Mouse (Mus musculus) cerebellum, adult (tissue): Measurements from ENCODE around the gene Chrnd.
A peak's percentile ranks its signal among the peaks of the same experiment; 100 is the strongest.

Source experiments
- ATAC-seq: cut with Nextera tagmentation; 2 replicates; pipeline ENCODE4 v1.9.2; 2017; ENCODE audit warnings: mild to moderate bottlenecking, moderate library complexity, mixed read lengths; ENCODE audit not compliant: insufficient number of reproducible peaks, low FRiP score, low TSS enrichment

The Chrnd gene

DNA sequence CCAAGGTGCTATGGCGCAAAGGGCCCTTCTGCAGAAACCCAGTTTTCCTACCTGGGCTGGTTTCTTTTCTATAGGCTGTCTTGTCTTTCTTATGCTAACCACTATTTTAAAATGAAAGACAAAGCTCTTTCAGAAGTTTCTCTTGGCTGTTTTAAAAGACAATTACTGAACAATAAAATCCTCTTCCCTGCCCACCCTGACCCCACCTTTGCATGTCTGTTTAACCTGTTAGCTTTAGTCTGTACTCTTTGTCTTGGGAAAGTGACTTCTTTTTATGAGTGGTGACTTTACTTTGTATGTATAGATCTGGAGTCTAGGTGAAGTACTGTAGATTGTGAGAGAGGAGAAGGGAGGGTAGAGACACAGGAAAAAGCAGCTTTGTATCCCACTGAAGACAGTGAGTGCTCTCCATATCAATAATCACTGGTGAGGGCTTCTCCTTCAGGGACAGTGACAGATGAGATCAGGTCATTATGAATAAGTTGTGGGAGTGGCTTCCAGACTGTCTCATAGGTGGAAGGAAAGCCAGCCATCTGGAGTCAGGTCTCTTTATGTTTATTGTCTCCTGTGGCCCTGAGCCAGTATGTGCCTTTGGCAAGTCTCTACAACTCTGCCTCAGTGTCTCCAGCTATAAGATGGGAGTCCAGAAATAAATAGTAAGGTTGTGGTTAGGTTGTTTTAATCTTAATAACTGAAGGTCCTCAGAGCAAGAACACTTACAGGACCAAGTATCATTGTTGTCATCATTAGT is 36.2 kb downstream of the Chrnd start:
- ATAC-seq: no peak

DNA sequence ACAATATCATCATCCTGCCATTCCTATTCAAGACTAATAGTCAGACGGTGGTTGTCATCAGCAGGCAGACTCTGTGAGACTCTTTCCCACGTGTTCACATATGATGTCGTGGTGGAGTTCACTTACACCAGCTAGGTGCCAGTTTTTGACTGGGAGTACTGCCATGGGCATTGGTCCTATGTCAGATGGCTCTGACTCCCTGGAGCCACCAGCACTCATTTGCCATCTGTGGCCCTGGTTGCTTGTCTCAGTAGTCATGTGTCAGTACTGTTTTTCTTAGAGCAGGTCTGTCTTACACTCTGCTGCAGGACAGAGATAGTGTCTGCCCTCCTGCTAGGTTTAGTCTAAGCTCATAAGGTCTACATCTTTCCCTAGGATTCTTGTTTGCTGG is 36.7 kb downstream of the Chrnd start:
- ATAC-seq: peak; percentile 95

DNA sequence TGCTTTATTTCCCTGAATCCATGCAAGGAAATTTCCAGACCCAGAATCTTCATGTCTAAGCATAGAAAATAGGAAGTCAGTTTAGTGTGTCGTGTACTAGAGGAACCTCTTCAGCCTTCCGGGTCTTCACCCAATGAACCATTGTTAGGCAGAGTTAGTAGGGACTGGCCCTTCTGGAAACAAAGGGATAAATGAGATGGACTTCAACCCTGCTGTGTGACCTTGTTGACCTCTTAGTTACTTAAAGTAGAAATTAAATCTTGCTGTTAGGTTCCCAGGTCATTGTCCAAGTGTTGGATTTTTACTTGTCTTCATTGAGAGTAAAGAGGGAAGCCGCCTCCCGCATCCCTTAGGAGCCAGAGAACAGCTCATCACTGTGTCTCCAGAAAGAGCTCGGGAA is 40.2 kb downstream of the Chrnd start:
- ATAC-seq: no peak

DNA sequence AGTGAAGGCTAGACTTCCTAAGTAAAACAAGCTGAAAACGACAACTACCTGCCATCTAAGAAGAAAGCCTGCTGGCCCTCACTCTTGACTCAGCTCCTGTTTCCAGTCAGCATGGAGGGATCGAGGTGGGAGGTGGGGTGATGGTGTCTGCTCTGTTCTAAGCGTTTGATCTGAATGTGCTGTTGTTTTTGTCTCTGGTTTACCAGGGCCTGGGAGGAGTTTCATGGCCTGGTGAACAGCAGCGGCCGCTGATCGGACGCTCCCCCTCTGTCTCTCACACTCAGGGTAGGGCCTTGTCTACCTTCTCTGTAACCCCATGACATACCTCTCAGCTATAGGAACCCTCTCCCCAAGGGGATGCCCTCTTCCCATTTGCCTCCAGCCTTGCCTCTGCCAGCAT is 41.8 kb downstream of the Chrnd start:
- no peak for ATAC-seq

DNA sequence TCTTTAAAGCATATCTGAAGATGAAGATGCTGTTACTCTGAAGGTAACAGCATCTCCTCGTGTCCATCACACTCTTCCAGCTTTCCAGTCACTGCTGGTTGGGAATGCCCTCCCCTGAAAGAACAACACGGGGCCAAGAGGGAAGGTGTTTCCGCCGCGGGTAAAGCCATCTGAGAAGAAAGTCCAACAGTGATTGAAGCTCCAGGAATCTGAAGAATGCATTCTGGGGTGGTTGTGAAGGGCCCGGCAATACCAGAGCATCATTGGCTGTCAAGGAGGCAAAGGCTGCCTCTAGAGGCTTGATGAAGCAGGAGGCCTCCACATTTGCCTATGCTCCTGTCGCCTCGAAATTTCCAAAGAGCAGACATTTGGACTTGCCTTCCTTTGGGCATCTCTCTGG is 48.6 kb downstream of the Chrnd start:
- no peak for ATAC-seq

DNA sequence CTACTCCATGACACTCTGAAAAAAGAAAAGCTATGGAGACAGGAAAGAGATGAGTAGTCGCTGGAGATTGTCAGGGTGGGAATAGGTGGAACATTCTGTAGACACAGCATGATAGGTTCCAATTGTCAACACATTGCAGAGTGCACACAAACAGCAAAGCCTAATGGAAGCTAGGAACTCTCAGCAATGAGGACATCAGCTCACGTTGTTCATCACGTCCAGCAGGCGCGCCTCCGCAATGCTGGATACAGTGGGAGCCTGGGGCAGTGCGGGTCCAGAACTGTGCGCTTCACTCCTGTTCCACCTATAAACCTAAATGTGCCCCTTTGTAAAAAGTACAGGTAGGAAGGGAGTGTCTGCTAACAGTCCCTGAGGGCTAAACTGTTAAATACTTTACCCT is 52.6 kb downstream of the Chrnd start:
- no peak for ATAC-seq

DNA sequence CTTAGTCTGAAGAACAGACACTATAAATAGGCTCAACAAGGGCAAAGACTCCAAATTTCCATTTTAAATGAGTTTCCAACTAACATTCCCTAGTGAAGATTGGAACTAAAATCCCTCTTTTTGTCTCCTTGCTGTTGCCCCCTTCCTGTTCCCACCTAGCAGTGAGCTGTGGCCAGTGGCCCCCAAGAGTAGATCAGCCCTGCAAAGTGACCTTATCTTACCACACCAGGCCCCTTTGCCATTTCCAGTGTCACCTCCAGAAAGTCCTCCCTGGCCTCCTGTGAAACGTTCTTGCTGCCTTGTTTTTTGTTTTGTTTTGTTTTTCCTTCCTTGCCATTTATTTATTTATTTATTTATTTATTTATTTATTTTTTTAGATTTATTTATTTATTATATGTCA is 55.0 kb downstream of the Chrnd start:
- no peak for ATAC-seq

DNA sequence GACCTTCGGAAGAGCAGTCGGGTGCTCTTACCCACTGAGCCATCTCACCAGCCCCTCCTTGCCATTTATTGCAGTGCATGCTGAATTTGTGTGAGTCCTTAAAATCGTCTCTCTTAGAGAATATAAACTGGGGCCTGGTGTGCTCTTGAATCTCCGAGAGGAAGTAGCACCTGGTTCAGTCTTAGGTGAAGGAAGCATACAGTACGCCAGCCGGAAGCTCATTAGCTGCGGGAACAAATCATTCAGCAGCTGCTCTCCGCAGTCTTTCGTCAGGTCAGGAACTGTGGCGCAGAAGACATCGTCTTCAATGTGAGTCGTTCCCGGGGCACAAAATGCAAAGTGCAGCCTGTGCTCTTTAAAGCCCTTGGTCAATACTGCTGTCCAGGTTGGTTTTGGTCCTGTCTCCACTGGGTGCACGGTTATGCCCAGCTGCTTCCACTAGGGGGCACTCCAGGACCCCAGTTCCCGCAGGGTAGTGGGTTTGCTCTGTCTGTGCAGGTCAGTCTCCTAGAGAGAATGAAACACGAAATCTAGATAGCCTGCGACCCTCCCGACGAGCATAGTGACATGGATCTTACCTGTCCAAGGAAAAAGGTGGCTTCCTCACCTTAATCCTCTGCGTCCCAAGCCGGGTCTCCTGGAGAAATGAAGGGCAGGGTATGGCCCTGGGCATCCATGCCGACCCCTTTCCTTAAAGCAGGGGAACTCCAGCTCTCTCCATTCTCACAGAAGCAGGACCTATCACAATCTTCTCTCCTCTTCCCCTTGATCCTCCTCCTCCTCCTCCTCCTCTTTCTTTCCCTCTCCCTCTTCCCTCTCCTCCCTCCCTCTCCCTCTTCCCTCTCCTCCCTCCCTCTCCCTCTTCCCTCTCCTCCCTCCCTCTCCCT is 55.8 kb downstream of the Chrnd start:
- peak; percentile 70 for ATAC-seq
